Mouse (Mus musculus) kidney, embryonic 15.5 days (tissue): ENCODE measurements around the gene Haao. TPM values are rescaled to one million over a fixed set of nuclear protein-coding genes. Genes with fewer than 3 reads are reported as not detected.

Experiments used
- polyA plus RNA-seq: library from polyadenylated mRNA; unstranded; fragments of >200 nt; fragmentation: Nextera tagmentation; extraction: Ambion mirVana; gene quantifications from 2 replicates; pipeline ENCODE4 v1.2.1, GENCODE M21; 2015

Gene Haao
- polyA plus RNA-seq, 1 experiment from 2014 or later, result 1.8 TPM

Other genes starting within 250 kb of the Haao start
- 0.05 TPM in 1 of 2 replicates, not detected in the other for gene Kcng3, start 216.1 kb downstream of the Haao start, polyA plus RNA-seq
- gene Mta3, start 141.8 kb downstream of the Haao start, polyA plus RNA-seq, result 39.9 and 45.9 TPM in 2 replicates